Mouse (Mus musculus) heart, postnatal 4 days (tissue): ENCODE data around the gene Fkbp2. TPM values are rescaled to one million over a fixed set of nuclear protein-coding genes. Genes with fewer than 3 reads are reported as not detected.

Experiments
- DNase-seq: peaks from one replicate; pipeline ENCODE4 v3.0.0; 2021
- total RNA-seq, 2 experiments: library from RNA; stranded (reverse); gene quantifications; 2 replicates each; pipeline ENCODE4 v1.2.3; 2021

Gene Fkbp2
- total RNA-seq = 10 to 100 TPM; 23.5 to 26.6 TPM

GRCm38 (mm10) chr19:6980381-6981093 is at the start of gene Fkbp2:
Gene Fkbp2, minus strand, starts transcription at chr19:6980501.
- peak; percentile 99 for DNase-seq

- no peak for DNase-seq
Observed at GRCm38 (mm10) chr19:7029531-7029930, 49.2 kb upstream of the Fkbp2 start.

GRCm38 (mm10) chr19:7020224-7020641 is 39.9 kb upstream of the Fkbp2 start:
- DNase-seq = peak; percentile 69

GRCm38 (mm10) chr19:7019191-7019590 is 38.9 kb upstream of the Fkbp2 start, which contains the start of gene Fermt3:
Gene Fermt3, minus strand, starts transcription at chr19:7019469.
- DNase-seq = peak; percentile 39

GRCm38 (mm10) chr19:7018546-7018945 is 38.2 kb upstream of the Fkbp2 start:
- DNase-seq = no peak

GRCm38 (mm10) chr19:7017541-7018457 is 37.5 kb upstream of the Fkbp2 start:
- DNase-seq = no peak

GRCm38 (mm10) chr19:7014481-7015135 is 34.3 kb upstream of the Fkbp2 start:
- no peak for DNase-seq

GRCm38 (mm10) chr19:7013984-7014383 is 33.7 kb upstream of the Fkbp2 start:
- DNase-seq = no peak

GRCm38 (mm10) chr19:7012426-7012825 is 32.1 kb upstream of the Fkbp2 start:
- no peak for DNase-seq

GRCm38 (mm10) chr19:7006892-7007593 is 26.7 kb upstream of the Fkbp2 start:
- no peak for DNase-seq

- no peak for DNase-seq
Observed at GRCm38 (mm10) chr19:6999360-7000063, 19.2 kb upstream of the Fkbp2 start.

GRCm38 (mm10) chr19:6997721-6998290 is 17.5 kb upstream of the Fkbp2 start:
- no peak for DNase-seq

GRCm38 (mm10) chr19:6996006-6996405 is 15.7 kb upstream of the Fkbp2 start, which contains the start of the genes Nudt22 and Trpt1:
Gene Nudt22, minus strand, starts transcription at chr19:6996117.
Gene Trpt1, plus strand, starts transcription at chr19:6996131.
- DNase-seq = peak; percentile 90

- DNase-seq = no peak
Observed at GRCm38 (mm10) chr19:6995255-6995991, 15.1 kb upstream of the Fkbp2 start.

- no peak for DNase-seq
Observed at GRCm38 (mm10) chr19:6994489-6994888, 14.2 kb upstream of the Fkbp2 start.

- DNase-seq = no peak
Observed at GRCm38 (mm10) chr19:6994002-6994401, 13.7 kb upstream of the Fkbp2 start.

- no peak for DNase-seq
Observed at GRCm38 (mm10) chr19:6993011-6993770, 12.9 kb upstream of the Fkbp2 start.

GRCm38 (mm10) chr19:6992011-6992858 is 11.9 kb upstream of the Fkbp2 start, which contains the start of gene Dnajc4:
Gene Dnajc4, minus strand, starts transcription at chr19:6992572.
- DNase-seq = peak; percentile 97
